Mouse (Mus musculus): Measurements from ENCODE around the gene Ppcdc. TPM values are rescaled to one million over a fixed set of nuclear protein-coding genes. Genes with fewer than 3 reads are reported as not detected.

Gene Ppcdc
- total and polyA plus RNA-seq, 3 experiments = 38.8 to 50.3 (median 44.1) TPM

GRCm38 (mm10) chr9:57339577-57340210 lies 100.2 kb downstream of the Ppcdc start:
- Histone ChIP-seq H3K9me3 (replicated peaks; ENCODE audit: low read length) (peaks cover 20% of the 10 kb centered on the region), H3K4me1 (ENCODE audit: control insufficient read depth in 1 of 2, insufficient read depth in 2 of 2) (peaks cover 19 to 28% of the 10 kb centered on the region in 2 experiments), H3K36me3 (replicated peaks in 1 of 2; ENCODE audit: control insufficient read depth in 1 of 2, insufficient read depth in 1 of 2, low read length in 1 of 2) (no peaks in the 10 kb centered on the region), H3K9ac (ENCODE audit: insufficient read depth, low read depth) (no peak overlapping the region), H3K4me2 (ENCODE audit: insufficient read depth, low read depth, poor library complexity, severe bottlenecking) (no peak overlapping the region), H3K27me3 (replicated peaks) (no peaks in the 10 kb centered on the region), H3K4me3 (replicated peaks in 1 of 3; ENCODE audit: low read depth in 2 of 3, low read length in 2 of 3, poor library complexity in 1 of 3) (no peak overlapping the region), H3K27ac (ENCODE audit: insufficient read depth, low read depth) (no peak overlapping the region), H3K79me2 (replicated peaks; ENCODE audit: control insufficient read depth, extremely low read depth, insufficient read depth, poor library complexity, severe bottlenecking) (no peaks in the 10 kb centered on the region)
- peak; percentile 28; the same call in 1 of the 2 replicates for TF ChIP-seq ELF1 (IDR thresholded peaks at IDR 0.05; ENCODE audit: low read depth, low read length)
- TF ChIP-seq TCF12 (IDR thresholded peaks at IDR 0.05; ENCODE audit: low read depth, low read length) = peak; percentile 43; the same call in 1 of the 2 replicates
- TF ChIP-seq MAX (IDR thresholded peaks at IDR 0.05; ENCODE audit: low read length) = 0 out of 2 replicates have a peak, but pooled peaks have one; percentile 18
- peak; percentile 72 for TF ChIP-seq CHD2 (IDR thresholded peaks at IDR 0.05; ENCODE audit: low read length)
- TF ChIP-seq RCOR1 (conservative IDR thresholded peaks at IDR 0.05; ENCODE audit: low read depth, low read length) = no peak
- no peak for TF ChIP-seq USF1 (IDR thresholded peaks at IDR 0.05; ENCODE audit: low read depth, low read length)
- peak; percentile 33; the same call in 1 of the 2 replicates for TF ChIP-seq MEF2A (IDR thresholded peaks at IDR 0.05; ENCODE audit: borderline replicate concordance, low read depth, low read length)
- no peak for TF ChIP-seq JUND (conservative IDR thresholded peaks at IDR 0.05; ENCODE audit: low read depth, low read length)
- no peak for TF ChIP-seq SIN3A (IDR thresholded peaks at IDR 0.05; ENCODE audit: low read length)
- peak; percentile 46; the same call in 1 of the 2 replicates for TF ChIP-seq BHLHE40 (IDR thresholded peaks at IDR 0.05; ENCODE audit: low read depth, low read length)
- no peak for TF ChIP-seq KAT2A (IDR thresholded peaks at IDR 0.05; ENCODE audit: insufficient replicate concordance, low read length)
- peak; percentile 62 for TF ChIP-seq EP300 (IDR thresholded peaks at IDR 0.05; ENCODE audit: low read length)
- TF ChIP-seq ETS1 (conservative IDR thresholded peaks at IDR 0.05; ENCODE audit: low read depth, low read length) = peak; percentile 42; the same call in 1 of the 2 replicates
- no peak for TF ChIP-seq NELFE (IDR thresholded peaks at IDR 0.05; ENCODE audit: low read depth, low read length)
- TF ChIP-seq ZNF384 (IDR thresholded peaks at IDR 0.05; ENCODE audit: low read depth, low read length) = no peak
- TF ChIP-seq E2F4 (IDR thresholded peaks at IDR 0.05; ENCODE audit: insufficient replicate concordance, low read depth, low read length) = no peak
- peak; percentile 71 for DNase-seq (ENCODE audit: extremely low read depth)
- dilution Hi-C loops (cut with MboI; ENCODE audit: extremely low pct_ligation_motif_present, extremely low pct_unique_long_range_greater_than_20kb, low sequenced_read_pairs) = no loop called here
- in situ Hi-C loops (cut with MboI; ENCODE audit: low pct_ligation_motif_present, low pct_unique_long_range_greater_than_20kb, low sequenced_read_pairs) = loop anchor here (5.0 kb wide), 1 partner anchor 77 kb away; the partner anchor contains the start of gene 1700017B05Rik

GRCm38 (mm10) chr9:57338706-57339105 lies 101.2 kb downstream of the Ppcdc start:
- TF ChIP-seq USF1 (IDR thresholded peaks at IDR 0.05; ENCODE audit: low read depth, low read length) (no peak), KAT2A (IDR thresholded peaks at IDR 0.05; ENCODE audit: insufficient replicate concordance, low read length) (no peak), EP300 (IDR thresholded peaks at IDR 0.05; ENCODE audit: low read length) (no peak), CHD1 (IDR thresholded peaks at IDR 0.05; ENCODE audit: low read depth, low read length) (no peak), ZMIZ1 (IDR thresholded peaks at IDR 0.05; ENCODE audit: low read depth, low read length) (no peak), E2F4 (IDR thresholded peaks at IDR 0.05; ENCODE audit: insufficient replicate concordance, low read depth, low read length) (no peak), POLR2AphosphoS2 (IDR thresholded peaks at IDR 0.05; ENCODE audit: low read depth, low read length) (no peak), CHD2 (IDR thresholded peaks at IDR 0.05; ENCODE audit: low read length) (no peak), UBTF (IDR thresholded peaks at IDR 0.05; ENCODE audit: low read depth, low read length) (no peak), ETS1 (conservative IDR thresholded peaks at IDR 0.05; ENCODE audit: low read depth, low read length) (no peak), MXI1 (IDR thresholded peaks at IDR 0.05; ENCODE audit: low read depth, low read length) (no peak), JUND (conservative IDR thresholded peaks at IDR 0.05; ENCODE audit: low read depth, low read length) (no peak), MAX (IDR thresholded peaks at IDR 0.05; ENCODE audit: low read length) (no peak), BHLHE40 (IDR thresholded peaks at IDR 0.05; ENCODE audit: low read depth, low read length) (no peak), PAX5 (IDR thresholded peaks at IDR 0.05; ENCODE audit: low read length) (no peak), IRF4 (IDR thresholded peaks at IDR 0.05; ENCODE audit: low read depth, low read length) (no peak), RCOR1 (conservative IDR thresholded peaks at IDR 0.05; ENCODE audit: low read depth, low read length) (no peak)
- Histone ChIP-seq H3K4me3 (replicated peaks in 1 of 3; ENCODE audit: low read depth in 2 of 3, low read length in 2 of 3, poor library complexity in 1 of 3) (no peak overlapping the region), H3K27ac (ENCODE audit: insufficient read depth, low read depth) (no peak overlapping the region), H3K9me3 (replicated peaks; ENCODE audit: low read length) (peaks cover 20% of the 10 kb centered on the region), H3K4me1 (ENCODE audit: control insufficient read depth in 1 of 2, insufficient read depth in 2 of 2) (peaks cover 19 to 28% of the 10 kb centered on the region in 2 experiments), H3K27me3 (replicated peaks) (no peaks in the 10 kb centered on the region), H3K4me2 (ENCODE audit: insufficient read depth, low read depth, poor library complexity, severe bottlenecking) (no peak overlapping the region), H3K36me3 (replicated peaks in 1 of 2; ENCODE audit: control insufficient read depth in 1 of 2, insufficient read depth in 1 of 2, low read length in 1 of 2) (no peaks in the 10 kb centered on the region), H3K9ac (ENCODE audit: insufficient read depth, low read depth) (no peak overlapping the region), H3K79me2 (replicated peaks; ENCODE audit: control insufficient read depth, extremely low read depth, insufficient read depth, poor library complexity, severe bottlenecking) (no peaks in the 10 kb centered on the region)
- in situ Hi-C loops (cut with MboI; ENCODE audit: low pct_ligation_motif_present, low pct_unique_long_range_greater_than_20kb, low sequenced_read_pairs) = no loop called here
- dilution Hi-C loops (cut with MboI; ENCODE audit: extremely low pct_ligation_motif_present, extremely low pct_unique_long_range_greater_than_20kb, low sequenced_read_pairs) = no loop called here
- DNase-seq (ENCODE audit: extremely low read depth) = no peak
